Mouse (Mus musculus): ENCODE measurements around the gene Ccn2.

DNA sequence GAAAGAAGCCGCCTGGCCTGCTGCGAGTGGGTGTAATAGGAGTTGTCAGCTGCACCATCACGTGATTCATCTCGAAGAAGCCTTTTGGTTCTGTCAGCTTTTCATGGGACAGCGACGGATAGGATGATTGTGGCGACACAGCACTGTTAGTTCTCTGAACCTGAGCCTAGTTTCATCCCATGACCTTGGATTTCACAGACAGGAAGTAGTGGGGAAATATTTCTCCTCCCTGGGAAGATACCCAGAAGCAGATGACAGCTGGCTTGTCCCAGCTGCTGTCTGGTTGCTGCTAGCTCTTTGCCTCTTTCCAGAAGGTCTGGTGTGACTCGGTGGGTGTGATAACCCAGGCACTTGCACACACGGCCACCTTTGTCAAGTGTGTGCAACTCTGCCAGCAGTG, 39.0 kb downstream of the Ccn2 start:
- TF ChIP-seq CTCF (conservative IDR thresholded peaks at IDR 0.05; ENCODE audit: low read length) (no peak), POU5F1 (IDR thresholded peaks at IDR 0.05; ENCODE audit: borderline replicate concordance, low read length) (no peak)
